Mouse (Mus musculus) midbrain, postnatal 0 days (tissue): ENCODE results near the gene Sorcs2. TPM values are rescaled to one million over a fixed set of nuclear protein-coding genes. Genes with fewer than 3 reads are reported as not detected.

Experiments
- ATAC-seq: fragments of 200-750 bp; cut with Nextera tagmentation; 2 replicates; pipeline ENCODE4 v1.8.0; 2017; ENCODE audit warnings: moderate number of reproducible peaks, mild to moderate bottlenecking, moderate TSS enrichment, moderate library complexity; ENCODE audit not compliant: low FRiP score
- DNase-seq: peaks from one replicate; pipeline ENCODE4 v3.0.0-alpha.2; 2015; ENCODE audit warnings: low spot score
- H3K27ac ChIP-seq: fragments of 300-500 bp; sonication (generic); 2 replicates; pipeline ENCODE4 v1.5.1; 2014; ENCODE audit warnings: low read depth, mild to moderate bottlenecking, low read length, mixed read lengths
- H3K27me3 ChIP-seq: fragments of 300-500 bp; sonication (generic); 2 replicates; pipeline ENCODE4 v1.6.1; 2014; ENCODE audit warnings: low read length, control low read depth, mixed read lengths; ENCODE audit not compliant: insufficient read depth
- H3K36me3 ChIP-seq: fragments of 300-500 bp; sonication (generic); 2 replicates; pipeline ENCODE4 v1.6.1; 2014; ENCODE audit warnings: low read length, control low read depth, mixed read lengths; ENCODE audit not compliant: insufficient read depth
- H3K4me1 ChIP-seq: fragments of 300-500 bp; sonication (generic); 2 replicates; pipeline ENCODE4 v1.6.1; 2014; ENCODE audit warnings: mild to moderate bottlenecking, control low read depth, antibody characterized with exemption, low read length, mixed read lengths; ENCODE audit not compliant: insufficient read depth
- H3K4me2 ChIP-seq: fragments of 300-500 bp; sonication (generic); 2 replicates; pipeline ENCODE4 v1.6.1; 2014; ENCODE audit warnings: low read depth, mild to moderate bottlenecking, low read length, mixed read lengths; ENCODE audit not compliant: poor library complexity, severe bottlenecking
- H3K4me3 ChIP-seq: fragments of 300-500 bp; sonication (generic); 2 replicates; pipeline ENCODE4 v1.5.1; 2014; ENCODE audit warnings: low read depth, mild to moderate bottlenecking, low read length, moderate library complexity
- H3K9ac ChIP-seq: fragments of 300-500 bp; sonication (generic); replicated peaks from 2 replicates; pipeline ENCODE4 v1.6.1; 2014; ENCODE audit warnings: mild to moderate bottlenecking, low read length, moderate library complexity, mixed read lengths; ENCODE audit not compliant: poor library complexity, severe bottlenecking
- H3K9me3 ChIP-seq: fragments of 300-500 bp; sonication (generic); 2 replicates; pipeline ENCODE4 v1.6.1; 2016; ENCODE audit warnings: low read length, control low read depth
- CTCF ChIP-seq: IDR thresholded peaks from 2 replicates; pipeline ENCODE4 v1.5.1; 2016; ENCODE audit warnings: antibody characterized with exemption, mild to moderate bottlenecking
- WGBS: fragments of 180-500 bp; shearing (Covaris S2); extraction: QIAGEN DNeasy Blood & Tissue Kit; methylation state at CpG from one replicate; pipeline ENCODE4 v1.1.7; 2014; 5-methylcytosine and 5-hydroxymethylcytosine counted together
- polyA plus RNA-seq: library from polyadenylated mRNA; unstranded; fragments of >200 nt; fragmentation: Nextera tagmentation; extraction: Ambion mirVana; gene quantifications from 2 replicates; pipeline ENCODE4 v1.2.1, GENCODE M21; 2015
- total RNA-seq: library from RNA; depleted of rRNA; stranded (reverse); fragments of >200 nt; gene quantifications from 2 replicates; pipeline ENCODE4 v1.2.3, GENCODE M21; 2014

Gene Sorcs2
- total and polyA plus RNA-seq, 2 experiments from 2014 or later: 16.1 to 49.2 TPM

DNA sequence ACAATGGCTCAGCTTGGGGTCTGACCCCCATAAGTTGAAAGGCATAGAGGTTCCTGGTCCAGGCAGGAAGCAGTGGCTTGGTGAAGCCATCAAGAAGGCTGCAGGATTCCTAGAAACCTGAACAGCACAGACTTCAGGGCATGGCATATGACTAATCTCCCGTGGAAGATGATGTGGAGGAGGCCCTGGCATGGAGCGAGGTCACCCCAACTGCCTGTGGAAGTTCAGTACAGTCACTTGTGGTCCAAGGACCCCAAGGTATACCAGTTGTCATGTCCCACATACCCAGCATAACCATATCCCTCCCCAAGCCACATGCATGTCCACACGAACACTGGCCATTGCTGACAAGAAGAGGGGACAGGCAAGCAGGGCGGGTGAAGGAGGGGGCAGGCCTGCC is 206.7 kb downstream of the Sorcs2 start:
- no peak overlapping the region for H3K4me3 ChIP-seq
- no peak overlapping the region for H3K27ac ChIP-seq
- TF ChIP-seq CTCF: no peak
- WGBS: 95% methylated on average over 4 of the region's 4 CpGs
- H3K4me1 ChIP-seq: no peaks in the 10 kb centered on the region; the same call in 1 of the 2 replicates
- no peak for ATAC-seq
- H3K27me3 ChIP-seq: no peaks in the 10 kb centered on the region
- no peaks in the 10 kb centered on the region for H3K9me3 ChIP-seq
- H3K4me2 ChIP-seq: no peak overlapping the region
- DNase-seq: no peak
- H3K9ac ChIP-seq: no peak overlapping the region
- H3K36me3 ChIP-seq: no peaks in the 10 kb centered on the region

DNA sequence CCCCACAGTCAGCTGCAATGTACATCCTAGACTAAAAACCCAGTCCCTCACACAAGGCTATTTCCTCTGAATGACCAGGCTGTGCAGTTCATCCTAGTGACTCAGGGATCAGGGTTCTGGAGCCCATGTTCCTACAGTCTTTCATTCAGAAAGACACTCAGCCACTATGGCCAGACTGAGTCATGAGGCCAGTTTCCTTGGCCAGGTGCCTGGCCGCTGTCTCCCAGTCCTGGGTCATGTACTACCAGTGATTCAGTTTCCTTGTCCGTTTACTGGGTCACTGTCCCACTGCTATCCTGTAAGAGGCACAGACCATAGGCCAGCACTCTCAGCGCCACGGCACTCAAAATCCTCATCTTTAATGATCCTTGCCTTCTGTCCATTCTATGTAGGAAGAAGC is 209.6 kb downstream of the Sorcs2 start:
- no peaks in the 10 kb centered on the region; the same call in 1 of the 2 replicates for H3K4me1 ChIP-seq
- no peaks in the 10 kb centered on the region for H3K9me3 ChIP-seq
- DNase-seq (no peak), ATAC-seq (no peak)
- no peaks in the 10 kb centered on the region for H3K27me3 ChIP-seq
- no peaks in the 10 kb centered on the region for H3K36me3 ChIP-seq
- TF ChIP-seq CTCF: no peak
- H3K4me3 ChIP-seq: no peak overlapping the region
- H3K27ac ChIP-seq: no peak overlapping the region
- 90% methylated on average over 4 of the region's 4 CpGs for WGBS
- H3K4me2 ChIP-seq: no peak overlapping the region
- no peak overlapping the region for H3K9ac ChIP-seq

DNA sequence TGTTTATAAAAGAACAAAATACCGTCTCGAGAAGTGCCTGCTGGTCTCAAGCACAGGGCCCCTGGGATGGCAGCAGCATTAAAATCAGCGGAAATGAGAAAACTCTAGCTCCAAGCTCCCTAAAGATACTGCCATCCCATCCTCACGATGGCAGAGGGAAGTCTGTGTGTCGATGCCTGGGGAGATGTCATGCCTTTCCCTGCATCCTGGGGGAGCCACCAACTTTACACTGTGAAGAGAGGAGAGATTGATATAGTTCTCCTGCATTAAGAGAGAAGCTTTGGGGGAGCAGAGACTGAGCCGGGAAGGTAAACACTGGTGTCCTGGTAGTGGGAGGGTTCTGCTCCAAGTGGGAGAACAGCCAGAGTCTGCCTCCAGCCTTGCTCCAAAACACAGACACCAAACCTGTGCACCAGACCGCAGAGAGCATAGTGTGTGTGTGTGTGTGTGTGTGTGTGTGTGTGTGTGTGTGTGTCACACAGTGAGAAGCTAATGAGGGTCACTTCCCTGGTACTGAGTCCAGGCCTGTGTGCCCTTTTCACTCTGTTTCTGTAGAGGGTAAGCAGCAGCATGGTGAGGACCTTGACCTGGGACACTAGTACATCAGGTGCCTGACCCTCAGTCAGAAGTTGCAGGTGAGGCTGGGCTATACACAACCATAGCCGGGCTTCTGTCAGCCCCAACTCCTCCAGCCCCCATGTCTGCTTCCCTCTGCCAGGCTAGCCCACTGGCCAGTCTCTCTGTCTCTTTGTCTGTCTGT is 211.5 kb downstream of the Sorcs2 start:
- Histone ChIP-seq H3K4me1 (no peaks in the 10 kb centered on the region; the same call in 1 of the 2 replicates), H3K27me3 (no peaks in the 10 kb centered on the region), H3K27ac (no peak overlapping the region), H3K36me3 (no peaks in the 10 kb centered on the region), H3K9ac (no peak overlapping the region), H3K9me3 (no peaks in the 10 kb centered on the region), H3K4me2 (no peak overlapping the region), H3K4me3 (no peak overlapping the region)
- no peak for DNase-seq
- peak; percentile 48 for TF ChIP-seq CTCF
- ATAC-seq: no peak
- 52% methylated on average over 8 of the region's 8 CpGs for WGBS

DNA sequence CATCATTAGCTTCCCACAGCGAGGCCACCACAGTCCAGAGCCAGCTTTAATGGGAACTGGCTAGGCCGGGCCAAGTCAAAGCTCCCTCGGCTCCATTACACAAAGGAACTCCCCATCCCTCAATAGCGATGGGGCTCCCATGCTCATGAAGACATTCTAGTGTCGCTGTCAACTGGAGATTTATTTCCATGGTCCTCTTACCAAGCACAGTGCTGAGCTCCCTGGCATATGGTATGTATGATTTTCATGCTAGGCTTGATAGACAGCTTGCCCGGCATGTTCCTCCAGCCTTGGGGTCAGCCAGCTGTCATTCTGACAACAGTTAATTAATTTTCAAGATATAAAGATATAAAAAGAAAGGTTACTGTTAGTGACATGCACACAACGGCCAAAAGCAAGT is 215.6 kb downstream of the Sorcs2 start:
- TF ChIP-seq CTCF: no peak
- Histone ChIP-seq H3K4me1 (no peaks in the 10 kb centered on the region), H3K9ac (no peak overlapping the region), H3K4me2 (no peak overlapping the region), H3K4me3 (no peak overlapping the region), H3K9me3 (no peaks in the 10 kb centered on the region), H3K36me3 (no peaks in the 10 kb centered on the region), H3K27me3 (no peaks in the 10 kb centered on the region), H3K27ac (no peak overlapping the region)
- no peak for ATAC-seq
- DNase-seq: peak; percentile 58
- WGBS: 70% methylated on average over 7 of the region's 7 CpGs

DNA sequence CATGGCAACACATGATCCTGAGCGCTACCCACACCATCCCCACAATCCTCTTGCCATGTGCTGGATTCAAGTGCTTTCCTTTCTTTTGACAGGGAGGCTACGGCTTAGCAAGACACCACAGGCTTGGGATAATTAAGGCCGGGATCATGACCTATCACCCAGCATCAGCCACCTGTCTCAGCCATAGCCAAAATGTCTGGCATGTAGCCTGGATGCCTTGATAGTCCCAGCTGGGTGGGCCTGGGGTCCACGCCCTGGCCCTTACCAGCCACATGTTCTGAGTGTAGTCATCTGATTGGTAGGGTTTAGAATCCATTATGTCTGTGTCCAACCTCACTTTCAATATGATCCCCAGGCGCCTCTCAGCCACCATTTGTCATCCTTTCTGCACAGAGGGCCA is 218.2 kb downstream of the Sorcs2 start:
- no peak for TF ChIP-seq CTCF
- no peaks in the 10 kb centered on the region for H3K9me3 ChIP-seq
- DNase-seq: no peak

DNA sequence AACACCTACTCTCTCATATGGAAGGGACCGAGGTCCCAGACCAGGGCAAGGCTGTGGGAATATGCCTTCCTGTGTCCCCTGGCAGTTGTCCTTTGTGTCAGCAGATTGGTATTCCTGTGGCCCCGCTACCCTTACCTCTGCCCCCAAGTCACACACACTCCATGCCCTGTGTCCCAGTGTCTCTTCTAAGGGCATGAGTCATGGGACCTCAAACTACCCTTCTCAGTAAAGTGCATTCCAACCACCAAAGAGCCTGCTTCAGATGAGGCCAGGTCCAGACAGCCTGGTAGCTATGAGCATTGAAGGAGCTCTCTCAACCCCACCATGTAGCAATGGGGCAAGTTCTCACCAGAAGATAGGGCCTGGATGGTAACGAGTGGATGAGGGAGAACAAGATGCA is 219.2 kb downstream of the Sorcs2 start:
- Histone ChIP-seq H3K4me2 (no peak overlapping the region), H3K27ac (no peak overlapping the region), H3K4me1 (peaks cover 9% of the 10 kb centered on the region; the same call in 1 of the 2 replicates), H3K9ac (no peak overlapping the region), H3K4me3 (no peak overlapping the region), H3K36me3 (no peaks in the 10 kb centered on the region), H3K27me3 (no peaks in the 10 kb centered on the region), H3K9me3 (no peaks in the 10 kb centered on the region)
- ATAC-seq: no peak
- TF ChIP-seq CTCF: no peak
- DNase-seq: no peak
- WGBS: 90% methylated on average over 3 of the region's 3 CpGs

More for the DNA sequence above, 218.2 kb downstream of the Sorcs2 start:
- no peak overlapping the region for H3K4me3 ChIP-seq
- no peak overlapping the region for H3K27ac ChIP-seq
- no peaks in the 10 kb centered on the region for H3K36me3 ChIP-seq
- WGBS: 91% methylated on average over 5 of the region's 5 CpGs
- no peak for ATAC-seq
- no peak overlapping the region for H3K9ac ChIP-seq
- H3K4me1 ChIP-seq: peaks cover 8% of the 10 kb centered on the region; the same call in 1 of the 2 replicates
- H3K4me2 ChIP-seq: no peak overlapping the region
- H3K27me3 ChIP-seq: no peaks in the 10 kb centered on the region
